Mouse (Mus musculus) heart, embryonic 10.5 days (tissue): ENCODE results near the gene Slc26a1. TPM values are rescaled to one million over a fixed set of nuclear protein-coding genes. Genes with fewer than 3 reads are reported as not detected.

Source experiments
- DNase-seq: peaks from one replicate; pipeline ENCODE4 v3.0.0-alpha.2; 2017; ENCODE audit warnings: low spot score
- H3K27ac ChIP-seq: fragments of 300-500 bp; sonication (generic); 2 replicates; pipeline ENCODE4 v1.5.1; 2016; ENCODE audit warnings: mild to moderate bottlenecking
- H3K27me3 ChIP-seq: fragments of 300-500 bp; sonication (generic); 2 replicates; pipeline ENCODE4 v1.6.1; 2016; ENCODE audit warnings: mild to moderate bottlenecking; ENCODE audit not compliant: poor library complexity, insufficient read depth, severe bottlenecking
- H3K36me3 ChIP-seq: fragments of 300-500 bp; sonication (generic); 2 replicates; pipeline ENCODE4 v1.6.1; 2016; ENCODE audit warnings: mild to moderate bottlenecking, moderate library complexity
- H3K4me1 ChIP-seq: fragments of 300-500 bp; sonication (generic); 2 replicates; pipeline ENCODE4 v1.6.1; 2016; ENCODE audit warnings: mild to moderate bottlenecking
- H3K4me3 ChIP-seq: fragments of 300-500 bp; sonication (generic); 2 replicates; pipeline ENCODE4 v1.5.1; 2016; ENCODE audit warnings: mild to moderate bottlenecking, moderate library complexity
- H3K9me3 ChIP-seq: fragments of 300-500 bp; sonication (generic); 2 replicates; pipeline ENCODE4 v1.6.1; 2016; ENCODE audit warnings: mild to moderate bottlenecking, moderate library complexity
- WGBS: fragments of 180-500 bp; shearing (Covaris S2); methylation state at CpG from one replicate; pipeline ENCODE4 v1.1.7; 2016; 5-methylcytosine and 5-hydroxymethylcytosine counted together
- polyA plus RNA-seq: library from polyadenylated mRNA; unstranded; fragments of >200 nt; fragmentation: Nextera tagmentation; extraction: Ambion mirVana; gene quantifications from 2 replicates; pipeline ENCODE4 v1.2.1, GENCODE M21; 2016

Slc26a1 gene
- polyA plus RNA-seq, 1 experiment from 2014 or later = 0.58 TPM

DNA sequence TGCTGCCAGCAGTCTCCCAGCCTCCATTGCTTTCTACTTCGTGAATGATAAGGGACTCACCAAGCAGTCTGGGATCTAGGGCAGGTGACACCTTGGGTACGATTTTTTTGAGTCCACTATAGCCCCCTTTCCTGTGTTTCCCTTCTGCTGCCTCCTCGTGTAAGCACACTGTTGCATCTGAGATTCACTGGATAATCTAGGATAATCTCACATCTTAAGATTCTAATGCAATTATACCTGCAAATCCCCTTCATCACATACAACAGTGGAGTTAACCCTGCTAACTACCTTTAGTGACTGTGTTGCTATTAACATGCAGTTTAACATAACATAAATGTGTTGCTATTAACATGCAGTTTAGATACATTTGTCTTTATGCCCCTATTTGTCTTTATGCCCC is 10.3 kb downstream of the Slc26a1 start:
- WGBS = 38% methylated on average over 3 of the region's 3 CpGs
- no peak for DNase-seq
- H3K36me3 ChIP-seq = no peaks in the 10 kb centered on the region
- H3K27ac ChIP-seq = no peak overlapping the region
- H3K4me3 ChIP-seq = no peak overlapping the region
- peaks cover 10% of the 10 kb centered on the region for H3K4me1 ChIP-seq
- H3K27me3 ChIP-seq = peaks cover 9% of the 10 kb centered on the region; the same call in 1 of the 2 replicates
- H3K9me3 ChIP-seq = no peaks in the 10 kb centered on the region

DNA sequence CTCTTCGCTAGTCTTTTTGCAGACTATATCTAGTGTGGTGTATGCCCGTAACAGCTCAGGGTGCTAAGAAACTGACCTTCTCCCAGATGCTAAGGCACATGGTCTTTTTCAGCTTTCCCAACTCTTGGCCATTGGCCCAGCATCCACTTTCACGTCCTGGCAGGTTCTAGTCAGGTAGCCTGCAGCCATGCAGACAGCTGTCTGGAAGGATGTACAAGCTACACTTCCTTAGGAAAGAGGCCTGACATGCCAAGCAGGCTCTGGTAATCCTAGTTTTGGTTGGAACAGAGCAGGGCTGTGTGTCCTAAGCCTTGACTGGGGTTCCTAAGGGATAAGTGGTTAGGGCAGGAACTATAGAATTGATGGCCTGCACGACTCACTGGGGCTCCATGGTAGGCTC is 12.6 kb downstream of the Slc26a1 start:
- Histone ChIP-seq H3K4me1 (peaks cover 8% of the 10 kb centered on the region), H3K4me3 (no peak overlapping the region), H3K36me3 (peaks cover 3% of the 10 kb centered on the region; the same call in 1 of the 2 replicates), H3K9me3 (no peaks in the 10 kb centered on the region), H3K27me3 (peaks cover 9% of the 10 kb centered on the region; the same call in 1 of the 2 replicates), H3K27ac (no peak overlapping the region)
- WGBS = 78% methylated on average over 4 of the region's 4 CpGs
- no peak for DNase-seq

DNA sequence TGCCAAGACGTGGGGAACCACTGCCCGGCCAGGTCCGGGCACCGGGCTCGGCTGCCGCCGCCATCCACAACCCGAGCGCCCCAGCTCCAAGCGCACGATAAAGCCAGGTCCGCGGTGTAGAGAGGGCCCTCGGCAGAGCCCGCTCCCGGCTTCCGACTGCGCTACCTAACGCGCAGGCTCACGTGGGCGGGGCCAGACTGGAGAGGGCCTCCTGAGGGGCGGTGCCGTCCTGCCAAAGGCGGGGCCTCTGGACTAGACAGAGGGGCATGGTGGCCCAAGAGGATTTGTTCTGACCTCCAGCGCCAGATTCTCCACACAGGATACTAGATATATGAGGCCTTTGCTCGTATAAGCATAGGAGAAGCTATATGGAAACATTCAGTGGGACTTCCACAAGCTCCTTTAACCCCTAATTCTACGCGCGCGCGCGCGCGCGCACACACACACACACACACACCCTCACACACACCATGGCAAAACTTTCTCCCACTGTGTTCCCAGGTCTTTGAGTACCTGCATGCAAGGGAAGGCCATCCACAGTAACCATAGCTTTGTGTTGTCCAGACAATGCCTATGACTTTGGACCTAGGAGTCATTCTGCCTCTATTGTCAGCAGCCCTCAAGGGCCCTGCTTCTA is 14.6 kb downstream of the Slc26a1 start:
- Histone ChIP-seq H3K27ac (peak overlapping the region; percentile 88), H3K27me3 (peaks cover 9% of the 10 kb centered on the region; the same call in 1 of the 2 replicates), H3K36me3 (peaks cover 22% of the 10 kb centered on the region), H3K4me1 (peaks cover 8% of the 10 kb centered on the region), H3K9me3 (no peaks in the 10 kb centered on the region), H3K4me3 (peak overlapping the region; percentile 92)
- DNase-seq = peak; percentile 96
- WGBS = 14% methylated on average over 36 of the region's 36 CpGs

DNA sequence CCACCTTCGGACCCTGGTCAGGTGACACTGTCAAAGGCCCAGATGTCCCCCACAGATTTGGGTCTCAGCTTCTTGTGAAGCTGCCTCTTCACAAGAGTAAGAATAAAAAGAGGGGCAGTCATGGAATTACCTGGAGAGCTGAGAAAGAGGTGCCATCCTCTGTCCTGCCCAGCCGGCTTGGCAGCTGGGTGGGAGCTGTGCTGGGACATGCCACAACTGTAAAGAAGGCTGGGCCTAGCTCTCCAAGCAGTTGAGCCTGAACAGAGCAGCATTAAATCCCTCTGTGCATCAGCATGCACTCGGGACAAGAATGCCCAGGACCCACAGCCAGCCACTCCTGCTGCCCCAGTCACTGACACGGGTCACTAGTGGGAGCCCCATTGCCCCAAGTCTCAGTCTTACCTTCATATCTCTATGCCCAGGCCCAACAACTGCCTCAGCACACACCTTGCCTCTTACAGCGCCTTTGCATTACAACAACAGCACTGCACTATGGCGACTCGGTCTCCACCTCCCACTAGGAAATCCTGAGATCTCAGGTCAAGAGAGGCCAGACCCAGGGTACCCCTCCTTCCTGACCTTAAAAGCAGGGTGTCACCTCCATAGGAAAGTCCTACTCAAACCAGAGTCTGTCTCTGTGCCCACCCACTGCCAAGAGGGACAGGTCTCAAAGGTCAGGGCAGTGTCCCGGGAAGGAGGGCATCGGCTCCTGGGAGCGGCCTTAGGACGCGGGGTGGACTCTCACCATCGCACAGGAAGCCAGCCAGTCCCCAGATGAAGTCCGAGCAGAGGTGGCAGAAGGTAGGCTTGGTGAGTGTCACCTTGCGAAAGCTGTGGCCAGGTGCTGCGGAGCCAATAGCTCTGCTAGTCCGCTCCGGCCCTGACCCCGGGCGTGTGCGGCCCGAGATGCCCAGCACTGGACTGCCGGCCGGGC is 15.4 kb downstream of the Slc26a1 start, which contains the start of gene Idua:
TSS of gene Idua (plus strand) at position 634 of the 934 bp plus-strand sequence.
- 11% methylated on average over 24 of the region's 24 CpGs for WGBS
- Histone ChIP-seq H3K4me3 (peak within 1 kb of the TSS; percentile 92), H3K9me3 (no peaks in the 10 kb centered on the region), H3K36me3 (peaks cover 30% of the 10 kb centered on the region), H3K4me1 (peaks cover 8% of the 10 kb centered on the region), H3K27ac (peak within 1 kb of the TSS; percentile 88), H3K27me3 (peaks cover 7% of the 10 kb centered on the region; the same call in 1 of the 2 replicates)
- DNase-seq = no peak

DNA sequence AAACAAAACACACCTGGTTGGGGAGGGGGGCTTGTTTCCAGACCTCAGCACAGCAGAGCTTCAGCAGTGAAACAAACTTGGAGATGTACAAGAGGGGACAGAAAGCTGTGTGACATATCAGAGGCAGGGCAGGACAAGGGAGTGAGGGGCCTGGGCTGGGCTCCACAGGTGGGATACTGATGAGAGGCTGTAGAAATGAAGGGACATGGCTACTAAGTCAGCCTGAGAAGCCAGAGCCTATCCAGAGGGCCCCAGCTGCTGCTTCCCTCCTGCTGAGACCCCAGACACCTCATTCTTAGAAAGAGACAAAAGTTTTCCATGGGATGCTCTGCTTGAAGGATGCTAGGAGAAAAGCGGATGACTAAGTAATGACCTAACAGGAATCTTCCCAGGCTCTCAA is 16.8 kb downstream of the Slc26a1 start:
- no peak overlapping the region for H3K4me3 ChIP-seq
- H3K27ac ChIP-seq = no peak overlapping the region
- 83% methylated on average over 1 of the region's 1 CpGs for WGBS
- H3K27me3 ChIP-seq = no peaks in the 10 kb centered on the region; the same call in 1 of the 2 replicates
- H3K4me1 ChIP-seq = peaks cover 8% of the 10 kb centered on the region
- peaks cover 43% of the 10 kb centered on the region for H3K36me3 ChIP-seq
- no peaks in the 10 kb centered on the region for H3K9me3 ChIP-seq
- DNase-seq = peak; percentile 61

DNA sequence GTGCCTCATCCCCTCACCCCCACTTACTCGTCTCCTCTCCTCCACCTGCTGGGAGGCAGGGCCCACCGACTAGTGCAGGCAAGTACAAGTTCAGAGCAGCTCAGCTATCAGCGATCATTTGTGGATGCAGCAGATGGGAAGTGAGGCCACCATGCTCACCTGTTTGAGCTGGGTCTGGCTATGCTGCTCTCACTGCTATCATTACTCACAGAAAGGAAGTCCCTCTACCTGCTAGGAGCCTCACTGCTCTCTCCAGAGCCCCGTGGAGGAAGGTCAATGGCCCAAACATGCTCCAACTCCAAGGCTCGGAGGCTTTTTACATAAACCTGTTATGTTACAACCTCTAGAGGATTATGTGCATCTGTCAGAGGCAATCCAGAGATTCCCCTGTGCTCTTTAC is 18.0 kb downstream of the Slc26a1 start:
- peak; percentile 52 for DNase-seq
- H3K9me3 ChIP-seq = no peaks in the 10 kb centered on the region
- peaks cover 8% of the 10 kb centered on the region for H3K4me1 ChIP-seq
- WGBS = 79% methylated on average over 5 of the region's 5 CpGs
- H3K4me3 ChIP-seq = no peak overlapping the region
- peaks cover 55% of the 10 kb centered on the region for H3K36me3 ChIP-seq
- no peak overlapping the region for H3K27ac ChIP-seq
- no peaks in the 10 kb centered on the region for H3K27me3 ChIP-seq

DNA sequence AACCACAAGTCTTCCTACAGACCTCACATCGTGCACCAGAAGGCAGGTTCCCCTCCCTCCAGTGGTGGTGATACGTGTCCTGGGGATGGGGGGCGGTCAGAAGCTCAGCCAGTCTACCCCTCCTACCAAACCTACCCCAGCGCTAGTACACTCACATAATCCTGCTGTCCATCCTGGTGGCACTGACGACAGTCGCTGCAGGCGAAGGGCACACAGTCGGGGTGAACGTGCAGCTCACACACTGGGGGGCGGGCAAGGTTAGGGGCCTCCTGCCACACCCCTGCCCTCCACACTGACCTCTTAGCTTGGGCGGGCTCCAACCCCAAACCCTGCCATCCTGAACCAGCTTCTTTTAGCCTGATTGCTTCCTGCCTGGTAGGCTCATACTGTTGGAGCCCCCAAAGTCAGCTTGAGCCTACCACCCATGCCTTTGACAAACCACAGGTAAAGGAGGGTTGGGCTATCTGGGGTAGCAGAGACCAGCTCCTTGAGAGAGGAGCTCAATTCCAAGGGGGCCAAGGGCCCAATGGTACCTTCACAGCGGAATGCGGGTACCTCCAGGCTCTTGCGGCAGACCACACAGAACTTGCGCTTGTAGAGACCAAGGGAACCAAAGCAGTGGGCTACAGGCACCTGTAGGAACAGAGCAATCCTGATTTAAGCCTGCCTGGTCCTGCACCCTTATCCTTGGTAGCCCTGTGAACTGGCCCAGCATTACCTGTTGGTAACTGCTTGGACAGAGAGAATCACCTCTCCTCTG is 19.3 kb downstream of the Slc26a1 start:
- peak; percentile 66 for DNase-seq
- no peaks in the 10 kb centered on the region for H3K27me3 ChIP-seq
- no peaks in the 10 kb centered on the region for H3K9me3 ChIP-seq
- peaks cover 62% of the 10 kb centered on the region for H3K36me3 ChIP-seq
- H3K4me1 ChIP-seq = peaks cover 8% of the 10 kb centered on the region
- WGBS = 89% methylated on average over 15 of the region's 15 CpGs
- H3K4me3 ChIP-seq = no peak overlapping the region
- H3K27ac ChIP-seq = no peak overlapping the region

DNA sequence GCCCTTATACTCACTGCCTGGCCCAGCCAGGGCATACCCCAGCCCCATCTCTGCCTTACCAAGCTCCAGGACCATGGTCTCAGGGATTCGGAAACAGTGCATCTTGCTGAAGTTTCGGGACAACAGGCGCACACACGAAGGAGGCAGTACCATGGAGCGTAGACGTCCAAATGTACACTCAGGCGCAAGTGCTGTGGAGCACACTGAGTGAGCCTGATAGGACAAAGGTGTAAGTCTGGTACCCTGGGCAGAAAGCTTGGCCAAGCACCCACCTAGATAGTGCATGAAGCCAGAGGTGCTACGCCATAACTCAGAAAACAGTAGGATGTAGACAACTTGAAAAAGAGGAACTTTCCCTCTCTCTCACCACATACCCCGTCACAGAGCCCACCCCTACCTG is 20.0 kb downstream of the Slc26a1 start:
- H3K36me3 ChIP-seq = peaks cover 65% of the 10 kb centered on the region

DNA sequence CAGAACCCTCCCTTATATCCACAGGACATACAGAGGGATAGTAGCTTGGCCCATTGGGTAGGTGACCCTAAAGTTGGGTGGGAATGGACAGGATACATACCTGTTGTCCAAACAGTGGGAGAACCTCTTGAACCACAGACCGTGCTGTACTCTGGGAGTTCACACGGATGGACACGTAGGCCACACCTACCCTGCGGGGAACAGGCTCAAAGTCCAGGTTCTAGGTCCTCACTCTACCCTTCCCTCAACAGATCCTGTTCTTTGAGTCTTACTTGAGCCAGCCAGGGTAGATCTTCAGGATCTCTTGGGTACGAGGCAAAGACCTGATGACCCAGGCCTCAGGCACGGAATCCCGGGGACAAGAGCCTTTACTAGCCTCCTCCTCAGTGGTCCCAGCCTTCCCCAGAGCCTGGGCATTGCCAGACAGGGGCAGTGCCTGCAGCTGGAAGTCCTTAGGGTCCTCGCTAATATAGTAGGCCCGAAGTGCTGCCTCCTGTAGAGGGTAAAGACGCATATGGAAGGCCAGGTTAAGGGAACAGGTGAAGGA is 20.9 kb downstream of the Slc26a1 start:
- Histone ChIP-seq H3K36me3 (peaks cover 73% of the 10 kb centered on the region), H3K4me3 (no peak overlapping the region), H3K27me3 (no peaks in the 10 kb centered on the region), H3K27ac (no peak overlapping the region), H3K4me1 (peaks cover 2% of the 10 kb centered on the region), H3K9me3 (no peaks in the 10 kb centered on the region)
- WGBS = 90% methylated on average over 10 of the region's 10 CpGs
- peak; percentile 68 for DNase-seq

More for the DNA sequence above, 20.0 kb downstream of the Slc26a1 start:
- H3K27ac ChIP-seq = no peak overlapping the region
- no peak overlapping the region for H3K4me3 ChIP-seq
- peak; percentile 36 for DNase-seq
- 93% methylated on average over 9 of the region's 9 CpGs for WGBS
- no peaks in the 10 kb centered on the region for H3K9me3 ChIP-seq
- H3K27me3 ChIP-seq = no peaks in the 10 kb centered on the region
- peaks cover 8% of the 10 kb centered on the region for H3K4me1 ChIP-seq

DNA sequence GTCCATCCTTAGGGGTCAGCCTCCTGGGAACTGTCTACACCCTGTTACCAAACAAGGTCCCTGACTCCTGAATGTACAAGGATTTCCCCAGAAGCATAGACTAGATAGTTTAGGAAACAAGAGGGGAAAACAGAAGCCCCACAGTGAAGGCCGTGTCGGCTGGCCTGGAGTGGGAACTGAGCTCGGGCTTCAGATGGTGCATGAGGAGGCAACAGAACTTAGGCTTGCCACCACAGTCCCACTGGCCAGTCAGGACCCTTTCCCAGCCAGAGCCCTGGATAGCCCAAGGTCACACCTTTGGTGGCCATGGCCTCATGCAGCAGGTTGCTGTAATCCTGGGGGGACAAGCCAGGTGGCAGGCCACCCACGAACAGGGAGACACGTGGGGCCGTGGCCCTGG is 22.0 kb downstream of the Slc26a1 start:
- H3K9me3 ChIP-seq = no peaks in the 10 kb centered on the region
- 88% methylated on average over 6 of the region's 6 CpGs for WGBS
- H3K27ac ChIP-seq = no peak overlapping the region
- no peaks in the 10 kb centered on the region for H3K4me1 ChIP-seq
- DNase-seq = peak; percentile 71
- no peak overlapping the region for H3K4me3 ChIP-seq
- H3K36me3 ChIP-seq = peaks cover 85% of the 10 kb centered on the region
- no peaks in the 10 kb centered on the region for H3K27me3 ChIP-seq

DNA sequence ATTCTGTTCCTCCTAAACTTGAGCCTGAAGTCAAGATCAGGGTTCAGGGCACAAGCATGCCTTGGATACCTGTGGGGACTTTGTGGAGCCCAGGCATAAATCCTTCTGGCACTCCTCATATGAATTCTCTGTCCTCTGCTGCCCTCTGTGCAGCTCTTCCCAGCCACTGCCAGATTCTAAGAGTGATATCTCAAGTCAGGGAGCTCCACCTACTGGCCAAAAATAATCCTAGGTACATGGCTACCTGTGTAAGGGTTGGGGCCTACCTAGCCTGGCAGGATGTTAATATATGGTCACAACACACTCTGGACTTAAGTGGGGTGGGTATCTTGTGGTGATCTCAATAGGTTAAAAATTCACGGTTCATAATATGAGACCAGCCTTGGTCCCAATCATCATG is 23.5 kb downstream of the Slc26a1 start:
- H3K9me3 ChIP-seq = no peaks in the 10 kb centered on the region
- 53% methylated on average over 1 of the region's 1 CpGs for WGBS
- H3K4me3 ChIP-seq = no peak overlapping the region
- H3K27me3 ChIP-seq = no peaks in the 10 kb centered on the region
- H3K27ac ChIP-seq = no peak overlapping the region
- peaks cover 88% of the 10 kb centered on the region for H3K36me3 ChIP-seq
- no peaks in the 10 kb centered on the region for H3K4me1 ChIP-seq
- DNase-seq = peak; percentile 70

DNA sequence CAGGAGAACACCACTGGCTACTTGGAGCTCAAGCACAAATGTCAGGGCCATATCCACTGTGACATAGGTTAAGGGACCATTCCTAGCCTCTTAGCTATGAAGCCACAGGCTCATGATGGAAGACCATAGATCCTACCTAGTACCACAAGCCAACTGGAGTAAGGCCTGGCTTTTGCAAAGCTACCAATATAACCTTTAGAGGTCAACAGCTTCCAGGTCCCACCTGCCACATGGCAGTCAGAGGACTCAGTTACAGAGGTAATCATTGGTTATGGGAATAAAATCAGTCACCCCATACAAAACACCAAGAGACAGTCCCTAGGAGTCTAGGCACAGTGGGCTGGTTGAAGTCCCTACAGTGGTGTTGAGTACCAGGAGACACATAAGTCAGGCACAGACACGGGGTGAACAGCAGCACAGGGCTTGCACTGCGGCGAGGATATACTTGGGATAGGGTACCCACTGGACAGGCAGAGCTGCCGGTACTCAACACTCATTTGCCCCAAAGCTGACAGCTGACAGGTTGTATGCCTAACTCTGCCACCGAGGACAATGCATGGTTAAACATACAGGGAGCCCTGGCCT is 24.1 kb downstream of the Slc26a1 start:
- Histone ChIP-seq H3K27me3 (no peaks in the 10 kb centered on the region), H3K27ac (no peak overlapping the region), H3K9me3 (no peaks in the 10 kb centered on the region), H3K36me3 (peaks cover 88% of the 10 kb centered on the region), H3K4me1 (no peaks in the 10 kb centered on the region), H3K4me3 (no peak overlapping the region)
- DNase-seq = peak; percentile 69
- 75% methylated on average over 5 of the region's 5 CpGs for WGBS
